Mouse (Mus musculus) forebrain, embryonic 14.5 days (tissue): Measurements from ENCODE around the gene Zfhx3. TPM values are rescaled to one million over a fixed set of nuclear protein-coding genes. Genes with fewer than 3 reads are reported as not detected.

Experiments used
- ATAC-seq: fragments of 200-750 bp; cut with Nextera tagmentation; 2 replicates; pipeline ENCODE4 v1.8.0; 2017; ENCODE audit warnings: mild to moderate bottlenecking, moderate library complexity
- DNase-seq: peaks from one replicate; pipeline ENCODE4 v3.0.0-alpha.2; 2015; ENCODE audit warnings: low spot score
- H3K27ac ChIP-seq: fragments of 300-500 bp; sonication (generic); 2 replicates; pipeline ENCODE4 v1.5.1; 2014; ENCODE audit warnings: low read depth, mild to moderate bottlenecking, control low read depth, low read length, moderate library complexity
- H3K27me3 ChIP-seq: fragments of 300-500 bp; sonication (generic); replicated peaks from 2 replicates; pipeline ENCODE4 v1.6.1; 2014; ENCODE audit warnings: low read length, control low read depth, mixed read lengths; ENCODE audit not compliant: control insufficient read depth, insufficient read depth
- H3K36me3 ChIP-seq: fragments of 300-500 bp; sonication (generic); 2 replicates; pipeline ENCODE4 v1.6.1; 2014; ENCODE audit warnings: low read length, control low read depth; ENCODE audit not compliant: control insufficient read depth, insufficient read depth
- H3K4me1 ChIP-seq: fragments of 300-500 bp; sonication (generic); 2 replicates; pipeline ENCODE4 v1.6.1; 2014; ENCODE audit warnings: antibody characterized with exemption, low read length, control low read depth; ENCODE audit not compliant: control insufficient read depth, insufficient read depth
- H3K4me2 ChIP-seq: fragments of 300-500 bp; sonication (generic); 2 replicates; pipeline ENCODE4 v1.6.1; 2014; ENCODE audit warnings: mild to moderate bottlenecking, control low read depth, low read length
- H3K4me3 ChIP-seq: fragments of 300-500 bp; sonication (generic); 2 replicates; pipeline ENCODE4 v1.5.1; 2014; ENCODE audit warnings: low read depth, low read length, control low read depth
- H3K9ac ChIP-seq: fragments of 300-500 bp; sonication (generic); 2 replicates; pipeline ENCODE4 v1.6.1; 2014; ENCODE audit warnings: mild to moderate bottlenecking, low read length, control low read depth, moderate library complexity
- H3K9me3 ChIP-seq: fragments of 300-500 bp; sonication (generic); replicated peaks from 2 replicates; pipeline ENCODE4 v1.6.1; 2016; ENCODE audit warnings: low read length, control low read depth, mixed read lengths; ENCODE audit not compliant: control insufficient read depth
- WGBS: fragments of 180-500 bp; shearing (Covaris S2); extraction: QIAGEN DNeasy Blood & Tissue Kit; methylation state at CpG from one replicate; pipeline ENCODE4 v1.1.7; 2014; 5-methylcytosine and 5-hydroxymethylcytosine counted together
- polyA plus RNA-seq: library from polyadenylated mRNA; unstranded; fragments of >200 nt; fragmentation: Nextera tagmentation; extraction: Ambion mirVana; gene quantifications from 2 replicates; pipeline ENCODE4 v1.2.1, GENCODE M21; 2014

The Zfhx3 gene
- polyA plus RNA-seq, 1 experiment from 2014 or later, result 11.7 TPM

GRCm38 (mm10) chr8:108244636-108245494 lies 302.4 kb downstream of the Zfhx3 start:
- Histone ChIP-seq H3K27me3 (0 out of 2 replicates have a peak, but pooled peaks cover 8% of the 10 kb centered on the region), H3K4me3 (peak overlapping the region; percentile 19), H3K9ac (peak overlapping the region; percentile 57), H3K27ac (peak overlapping the region; percentile 88), H3K9me3 (no peaks in the 10 kb centered on the region), H3K36me3 (no peaks in the 10 kb centered on the region), H3K4me2 (peak overlapping the region; percentile 49), H3K4me1 (peaks cover 20% of the 10 kb centered on the region; the same call in 1 of the 2 replicates)
- ATAC-seq (peak; percentile 72), DNase-seq (peak; percentile 60)
- 15% methylated on average over 17 of the region's 17 CpGs for WGBS

- WGBS, result 8% methylated on average over 8 of the region's 8 CpGs
- ATAC-seq (no peak; the same call in 1 of the 2 replicates), DNase-seq (peak; percentile 59)
- H3K36me3 ChIP-seq, result no peaks in the 10 kb centered on the region
- H3K27me3 ChIP-seq, result 0 out of 2 replicates have a peak, but pooled peaks cover 8% of the 10 kb centered on the region
- H3K9ac ChIP-seq, result peak overlapping the region; percentile 57
- peaks cover 20% of the 10 kb centered on the region; the same call in 1 of the 2 replicates for H3K4me1 ChIP-seq
- peak overlapping the region; percentile 49 for H3K4me2 ChIP-seq
- peak overlapping the region; percentile 19; the same call in 1 of the 2 replicates for H3K4me3 ChIP-seq
- H3K27ac ChIP-seq, result peak overlapping the region; percentile 88
- H3K9me3 ChIP-seq, result no peaks in the 10 kb centered on the region
These were observed 303.1 kb downstream of the Zfhx3 start for GRCm38 (mm10) chr8:108245575-108245974.

- DNase-seq, result peak; percentile 53
- peak overlapping the region; percentile 88 for H3K27ac ChIP-seq
- no peak overlapping the region for H3K4me3 ChIP-seq
These were observed 303.8 kb downstream of the Zfhx3 start for GRCm38 (mm10) chr8:108246035-108246933.

GRCm38 (mm10) chr8:108246934-108247417 lies 304.5 kb downstream of the Zfhx3 start:
- no peak; the same call in 1 of the 2 replicates for ATAC-seq
- no peak overlapping the region for H3K9ac ChIP-seq

More at GRCm38 (mm10) chr8:108246035-108246933, 303.8 kb downstream of the Zfhx3 start:
- H3K4me2 ChIP-seq, result peak overlapping the region; percentile 34; the same call in 1 of the 2 replicates
- H3K9me3 ChIP-seq, result no peaks in the 10 kb centered on the region
- peaks cover 20% of the 10 kb centered on the region; the same call in 1 of the 2 replicates for H3K4me1 ChIP-seq
- WGBS, result 8% methylated on average over 22 of the region's 22 CpGs
- ATAC-seq, result peak; percentile 40
- 0 out of 2 replicates have a peak, but pooled peaks cover 8% of the 10 kb centered on the region for H3K27me3 ChIP-seq
- H3K9ac ChIP-seq, result peak overlapping the region; percentile 50
- no peaks in the 10 kb centered on the region for H3K36me3 ChIP-seq

GRCm38 (mm10) chr8:108264593-108265160 lies 322.2 kb downstream of the Zfhx3 start:
- Histone ChIP-seq H3K4me1 (no peaks in the 10 kb centered on the region; the same call in 1 of the 2 replicates), H3K9me3 (no peaks in the 10 kb centered on the region), H3K36me3 (no peaks in the 10 kb centered on the region), H3K27me3 (no peaks in the 10 kb centered on the region), H3K4me2 (no peak overlapping the region), H3K9ac (no peak overlapping the region), H3K27ac (no peak overlapping the region), H3K4me3 (no peak overlapping the region)
- no peak for DNase-seq
- no peak for ATAC-seq
- 29% methylated on average over 11 of the region's 11 CpGs for WGBS

More at GRCm38 (mm10) chr8:108246934-108247417, 304.5 kb downstream of the Zfhx3 start:
- H3K4me1 ChIP-seq, result peaks cover 20% of the 10 kb centered on the region; the same call in 1 of the 2 replicates
- H3K4me2 ChIP-seq, result peak overlapping the region; percentile 34; the same call in 1 of the 2 replicates
- WGBS, result 12% methylated on average over 7 of the region's 7 CpGs
- no peaks in the 10 kb centered on the region for H3K9me3 ChIP-seq
- H3K27me3 ChIP-seq, result 0 out of 2 replicates have a peak, but pooled peaks cover 8% of the 10 kb centered on the region
- DNase-seq, result no peak
- no peaks in the 10 kb centered on the region for H3K36me3 ChIP-seq
- H3K27ac ChIP-seq, result peak overlapping the region; percentile 88
- no peak overlapping the region for H3K4me3 ChIP-seq

- Histone ChIP-seq H3K9me3 (no peaks in the 10 kb centered on the region), H3K4me3 (no peak overlapping the region), H3K27ac (no peak overlapping the region), H3K27me3 (no peaks in the 10 kb centered on the region), H3K36me3 (no peaks in the 10 kb centered on the region), H3K4me2 (no peak overlapping the region), H3K9ac (no peak overlapping the region), H3K4me1 (no peaks in the 10 kb centered on the region)
- 94% methylated on average over 2 of the region's 2 CpGs for WGBS
- DNase-seq (no peak), ATAC-seq (no peak)
These were observed 335.5 kb downstream of the Zfhx3 start for GRCm38 (mm10) chr8:108277960-108278359.

- Histone ChIP-seq H3K4me3 (no peak overlapping the region), H3K27me3 (no peaks in the 10 kb centered on the region), H3K27ac (no peak overlapping the region), H3K36me3 (no peaks in the 10 kb centered on the region), H3K9me3 (no peaks in the 10 kb centered on the region), H3K4me1 (no peaks in the 10 kb centered on the region; the same call in 1 of the 2 replicates), H3K9ac (no peak overlapping the region), H3K4me2 (no peak overlapping the region)
- ATAC-seq (no peak), DNase-seq (peak; percentile 28)
- WGBS, result 75% methylated on average over 12 of the region's 12 CpGs
These were observed 339.5 kb downstream of the Zfhx3 start for GRCm38 (mm10) chr8:108281981-108282380.

- Histone ChIP-seq H3K9me3 (no peaks in the 10 kb centered on the region), H3K4me1 (no peaks in the 10 kb centered on the region; the same call in 1 of the 2 replicates), H3K4me3 (no peak overlapping the region), H3K27ac (no peak overlapping the region), H3K4me2 (no peak overlapping the region), H3K27me3 (no peaks in the 10 kb centered on the region), H3K36me3 (no peaks in the 10 kb centered on the region), H3K9ac (no peak overlapping the region)
- DNase-seq (peak; percentile 92), ATAC-seq (peak; percentile 89)
- WGBS, result 23% methylated on average over 5 of the region's 5 CpGs
These were observed 343.7 kb downstream of the Zfhx3 start for GRCm38 (mm10) chr8:108286117-108286516.
